Mouse (Mus musculus) megakaryocyte, embryonic 14.5 days (primary cell): ENCODE data around the gene Gm884. TPM values are rescaled to one million over a fixed set of nuclear protein-coding genes. Genes with fewer than 3 reads are reported as not detected.

Source experiments
- H3K27me3 ChIP-seq: replicated peaks from 2 replicates; pipeline ENCODE3; 2012; ENCODE audit warnings: inconsistent platforms
- H3K36me3 ChIP-seq: replicated peaks from 2 replicates; pipeline ENCODE3; 2012; ENCODE audit warnings: low read length, inconsistent platforms, mixed read lengths
- H3K4me1 ChIP-seq: 2 replicates; pipeline ENCODE4 v1.6.1; 2012; ENCODE audit warnings: inconsistent platforms
- H3K4me3 ChIP-seq: replicated peaks from 2 replicates; pipeline ENCODE3; 2012; ENCODE audit warnings: moderate library complexity, mild to moderate bottlenecking, inconsistent platforms
- H3K9me3 ChIP-seq: 2 replicates; pipeline ENCODE4 v1.6.1; 2012; ENCODE audit warnings: inconsistent platforms
- FLI1 ChIP-seq: IDR thresholded peaks from 2 replicates; pipeline ENCODE4 v1.6.1; 2012; ENCODE audit warnings: low read length, inconsistent platforms, mixed read lengths
- GATA1 ChIP-seq: IDR thresholded peaks from 3 replicates; pipeline ENCODE4 v1.6.1; 2012; ENCODE audit warnings: mixed read lengths, low read length, inconsistent platforms, borderline replicate concordance
- polyA plus RNA-seq: library from polyadenylated mRNA; stranded (reverse); fragments of >175 nt; gene quantifications from 2 replicates; pipeline ENCODE4 v1.2.3, GENCODE M21; 2012; ENCODE audit warnings: low replicate concordance; ENCODE audit not compliant: insufficient read depth

Gm884 gene
- polyA plus RNA-seq, 1 experiment, result not detected

GRCm38 (mm10) chr11:103651426-103651825 lies 30.5 kb upstream of the Gm884 start:
- no peak overlapping the region for H3K4me3 ChIP-seq
- TF ChIP-seq FLI1 (no peak), GATA1 (no peak)
- peaks cover 97% of the 10 kb centered on the region for H3K27me3 ChIP-seq
- peaks cover 19% of the 10 kb centered on the region for H3K4me1 ChIP-seq
- no peaks in the 10 kb centered on the region for H3K36me3 ChIP-seq
- H3K9me3 ChIP-seq, result peaks cover 9% of the 10 kb centered on the region

- peak overlapping the region; percentile 85 for H3K4me3 ChIP-seq
- no peaks in the 10 kb centered on the region for H3K36me3 ChIP-seq
- H3K9me3 ChIP-seq, result peaks cover 20% of the 10 kb centered on the region
- H3K27me3 ChIP-seq, result peaks cover 98% of the 10 kb centered on the region
- peaks cover 23% of the 10 kb centered on the region for H3K4me1 ChIP-seq
- TF ChIP-seq GATA1 (no peak), FLI1 (no peak)
These were observed 29.1 kb upstream of the Gm884 start for GRCm38 (mm10) chr11:103649983-103650493.

- Histone ChIP-seq H3K4me1 (peaks cover 23% of the 10 kb centered on the region), H3K9me3 (peaks cover 24% of the 10 kb centered on the region), H3K4me3 (peak within 1 kb of the TSS; percentile 85), H3K27me3 (peaks cover 95% of the 10 kb centered on the region), H3K36me3 (no peaks in the 10 kb centered on the region)
- TF ChIP-seq FLI1 (no peak), GATA1 (no peak)
These were observed 28.5 kb upstream of the Gm884 start, which contains the start of gene Rprml for GRCm38 (mm10) chr11:103649301-103649982. Gene Rprml (plus strand): TSS chr11:103649570.

GRCm38 (mm10) chr11:103648656-103649055 lies 27.7 kb upstream of the Gm884 start:
- Histone ChIP-seq H3K4me3 (no peak overlapping the region), H3K9me3 (peaks cover 31% of the 10 kb centered on the region), H3K4me1 (peaks cover 23% of the 10 kb centered on the region), H3K27me3 (peaks cover 92% of the 10 kb centered on the region), H3K36me3 (no peaks in the 10 kb centered on the region)
- no peak for TF ChIP-seq GATA1
- TF ChIP-seq FLI1, result no peak

GRCm38 (mm10) chr11:103647921-103648620 lies 27.1 kb upstream of the Gm884 start:
- H3K9me3 ChIP-seq, result peaks cover 36% of the 10 kb centered on the region
- no peak overlapping the region for H3K4me3 ChIP-seq
- H3K36me3 ChIP-seq, result no peaks in the 10 kb centered on the region
- H3K4me1 ChIP-seq, result peaks cover 23% of the 10 kb centered on the region
- no peak for TF ChIP-seq GATA1
- TF ChIP-seq FLI1, result no peak
- H3K27me3 ChIP-seq, result peaks cover 92% of the 10 kb centered on the region

- H3K9me3 ChIP-seq, result peaks cover 36% of the 10 kb centered on the region
- no peak for TF ChIP-seq GATA1
- no peak for TF ChIP-seq FLI1
- no peaks in the 10 kb centered on the region for H3K36me3 ChIP-seq
- peaks cover 90% of the 10 kb centered on the region for H3K27me3 ChIP-seq
- H3K4me1 ChIP-seq, result peaks cover 23% of the 10 kb centered on the region
- H3K4me3 ChIP-seq, result no peak overlapping the region
These were observed 25.4 kb upstream of the Gm884 start for GRCm38 (mm10) chr11:103646301-103646700.

- H3K27me3 ChIP-seq, result peaks cover 90% of the 10 kb centered on the region
- no peaks in the 10 kb centered on the region for H3K36me3 ChIP-seq
- TF ChIP-seq FLI1 (no peak), GATA1 (no peak)
- peaks cover 23% of the 10 kb centered on the region for H3K4me1 ChIP-seq
- peaks cover 36% of the 10 kb centered on the region for H3K9me3 ChIP-seq
- no peak overlapping the region for H3K4me3 ChIP-seq
These were observed 24.8 kb upstream of the Gm884 start for GRCm38 (mm10) chr11:103645731-103646130.

GRCm38 (mm10) chr11:103643211-103643610 lies 22.3 kb upstream of the Gm884 start:
- TF ChIP-seq FLI1, result no peak
- TF ChIP-seq GATA1, result no peak
- Histone ChIP-seq H3K9me3 (peaks cover 40% of the 10 kb centered on the region), H3K36me3 (no peaks in the 10 kb centered on the region), H3K27me3 (peaks cover 87% of the 10 kb centered on the region), H3K4me1 (peaks cover 13% of the 10 kb centered on the region), H3K4me3 (no peak overlapping the region)

- no peak for TF ChIP-seq GATA1
- no peak for TF ChIP-seq FLI1
- peaks cover 80% of the 10 kb centered on the region for H3K27me3 ChIP-seq
These were observed 18.5 kb upstream of the Gm884 start for GRCm38 (mm10) chr11:103639407-103639946.

More at GRCm38 (mm10) chr11:103639407-103639946, 18.5 kb upstream of the Gm884 start:
- H3K9me3 ChIP-seq, result peaks cover 16% of the 10 kb centered on the region
- H3K36me3 ChIP-seq, result no peaks in the 10 kb centered on the region
- no peak overlapping the region for H3K4me3 ChIP-seq
- 0 out of 2 replicates have a peak, but pooled peaks cover 5% of the 10 kb centered on the region for H3K4me1 ChIP-seq
